Mouse (Mus musculus) megakaryocyte, embryonic 14.5 days (primary cell): ENCODE measurements around the gene Cpeb2.

Source experiments
- FLI1 ChIP-seq: IDR thresholded peaks from 2 replicates; pipeline ENCODE4 v1.6.1; 2012; ENCODE audit warnings: low read length, inconsistent platforms, mixed read lengths
- GATA1 ChIP-seq: IDR thresholded peaks from 3 replicates; pipeline ENCODE4 v1.6.1; 2012; ENCODE audit warnings: mixed read lengths, low read length, inconsistent platforms, borderline replicate concordance

DNA sequence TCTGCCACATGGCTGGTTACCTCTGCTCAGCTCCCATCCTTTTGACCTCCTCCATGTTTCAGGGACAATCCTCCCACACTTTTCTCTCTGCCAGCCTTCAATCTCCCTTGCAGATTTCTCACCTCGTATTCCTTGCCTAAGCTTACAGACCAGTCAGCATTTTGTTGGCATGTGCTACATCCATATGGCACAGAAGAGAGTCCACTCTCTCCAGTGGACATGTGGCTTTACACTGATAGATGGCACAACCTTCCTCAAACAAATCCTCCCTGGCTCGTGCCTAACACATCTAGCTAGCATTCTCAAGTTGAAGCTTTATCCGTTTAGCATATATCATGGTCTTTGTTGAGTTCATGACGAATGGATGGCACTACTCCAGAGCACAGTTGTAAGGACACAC is 32.3 kb upstream of the Cpeb2 start:
- TF ChIP-seq GATA1 (no peak), FLI1 (no peak)
